Mouse (Mus musculus) kidney, postnatal 0 days (tissue): ENCODE data around the gene Plekhm1. TPM values are rescaled to one million over a fixed set of nuclear protein-coding genes. Genes with fewer than 3 reads are reported as not detected.
A peak's percentile ranks its signal among the peaks of the same experiment; 100 is the strongest.

Experiments used
- ATAC-seq: fragments of 200-750 bp; cut with Nextera tagmentation; replicated peaks from 2 replicates; pipeline ENCODE4 v1.8.0; 2017; ENCODE audit warnings: low read depth, moderate number of reproducible peaks, moderate TSS enrichment, moderate library complexity; ENCODE audit not compliant: low FRiP score
- DNase-seq: peaks from one replicate; pipeline ENCODE4 v3.0.0-alpha.2; 2016; ENCODE audit warnings: low spot score
- H3K27ac ChIP-seq: fragments of 300-500 bp; sonication (generic); 2 replicates; pipeline ENCODE4 v1.5.1; 2014; ENCODE audit warnings: mild to moderate bottlenecking
- H3K27me3 ChIP-seq: fragments of 300-500 bp; sonication (generic); 2 replicates; pipeline ENCODE4 v1.6.1; 2014; ENCODE audit warnings: low read length, mixed read lengths; ENCODE audit not compliant: insufficient read depth
- H3K36me3 ChIP-seq: fragments of 300-500 bp; sonication (generic); 2 replicates; pipeline ENCODE4 v1.6.1; 2014; ENCODE audit warnings: low read length, mixed read lengths; ENCODE audit not compliant: insufficient read depth
- H3K4me1 ChIP-seq: fragments of 300-500 bp; sonication (generic); replicated peaks from 2 replicates; pipeline ENCODE4 v1.6.1; 2014; ENCODE audit warnings: antibody characterized with exemption, low read length, mixed read lengths; ENCODE audit not compliant: insufficient read depth
- H3K4me2 ChIP-seq: fragments of 300-500 bp; sonication (generic); 2 replicates; pipeline ENCODE4 v1.6.1; 2014; ENCODE audit warnings: mild to moderate bottlenecking, low read length, moderate library complexity, mixed read lengths
- H3K4me3 ChIP-seq: fragments of 300-500 bp; sonication (generic); replicated peaks from 2 replicates; pipeline ENCODE4 v1.5.1; 2014; ENCODE audit warnings: low read depth, low read length
- H3K9ac ChIP-seq: fragments of 300-500 bp; sonication (generic); 2 replicates; pipeline ENCODE4 v1.6.1; 2014; ENCODE audit warnings: low read depth, low read length
- H3K9me3 ChIP-seq: fragments of 300-500 bp; sonication (generic); replicated peaks from 2 replicates; pipeline ENCODE4 v1.6.1; 2016; ENCODE audit warnings: low read length, inconsistent platforms, mixed read lengths
- CTCF ChIP-seq: IDR thresholded peaks from 2 replicates; pipeline ENCODE4 v1.5.1; 2016; ENCODE audit warnings: antibody characterized with exemption, low read depth, mild to moderate bottlenecking, moderate library complexity
- WGBS: fragments of 180-500 bp; shearing (Covaris S2); extraction: QIAGEN DNeasy Blood & Tissue Kit; methylation state at CpG from one replicate; pipeline ENCODE4 v1.1.7; 2014; 5-methylcytosine and 5-hydroxymethylcytosine counted together
- polyA plus RNA-seq: library from polyadenylated mRNA; unstranded; fragments of >200 nt; fragmentation: Nextera tagmentation; extraction: Ambion mirVana; gene quantifications from 2 replicates; pipeline ENCODE4 v1.2.1, GENCODE M21; 2015

The Plekhm1 gene
- polyA plus RNA-seq, 1 experiment from 2014 or later: 5.4 TPM

DNA sequence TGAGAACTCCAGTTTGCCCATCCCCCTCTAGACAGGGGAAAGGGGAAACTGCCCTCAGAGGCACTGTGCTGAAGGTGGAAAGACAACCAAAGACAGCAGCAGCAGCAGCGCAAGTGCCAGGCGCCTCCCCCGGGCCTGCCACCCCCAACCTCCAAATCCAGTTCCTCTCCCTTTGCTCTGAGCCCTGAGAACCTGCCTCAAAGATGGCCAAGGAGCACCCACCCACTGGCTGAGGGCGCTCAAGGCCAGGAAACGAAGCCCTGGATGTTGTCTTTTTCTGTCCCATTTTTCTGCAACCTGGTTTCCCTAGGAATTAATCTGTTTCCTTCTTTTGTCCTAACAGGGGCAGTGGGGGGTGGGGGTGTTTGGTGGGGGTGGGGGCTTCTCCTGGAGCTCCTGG lies 48.2 kb downstream of the Plekhm1 start:
- TF ChIP-seq CTCF: no peak
- peak overlapping the region; percentile 85; the same call in 1 of the 2 replicates for H3K27ac ChIP-seq
- WGBS: 46% methylated on average over 5 of the region's 5 CpGs
- H3K4me3 ChIP-seq: no peak overlapping the region
- H3K36me3 ChIP-seq: peaks cover 8% of the 10 kb centered on the region; the same call in 1 of the 2 replicates
- DNase-seq (no peak), ATAC-seq (no peak)
- H3K9me3 ChIP-seq: no peaks in the 10 kb centered on the region
- peaks cover 29% of the 10 kb centered on the region for H3K4me1 ChIP-seq
- no peak overlapping the region; the same call in 1 of the 2 replicates for H3K9ac ChIP-seq
- H3K4me2 ChIP-seq: peak overlapping the region; percentile 84
- H3K27me3 ChIP-seq: 0 out of 2 replicates have a peak, but pooled peaks cover 4% of the 10 kb centered on the region

DNA sequence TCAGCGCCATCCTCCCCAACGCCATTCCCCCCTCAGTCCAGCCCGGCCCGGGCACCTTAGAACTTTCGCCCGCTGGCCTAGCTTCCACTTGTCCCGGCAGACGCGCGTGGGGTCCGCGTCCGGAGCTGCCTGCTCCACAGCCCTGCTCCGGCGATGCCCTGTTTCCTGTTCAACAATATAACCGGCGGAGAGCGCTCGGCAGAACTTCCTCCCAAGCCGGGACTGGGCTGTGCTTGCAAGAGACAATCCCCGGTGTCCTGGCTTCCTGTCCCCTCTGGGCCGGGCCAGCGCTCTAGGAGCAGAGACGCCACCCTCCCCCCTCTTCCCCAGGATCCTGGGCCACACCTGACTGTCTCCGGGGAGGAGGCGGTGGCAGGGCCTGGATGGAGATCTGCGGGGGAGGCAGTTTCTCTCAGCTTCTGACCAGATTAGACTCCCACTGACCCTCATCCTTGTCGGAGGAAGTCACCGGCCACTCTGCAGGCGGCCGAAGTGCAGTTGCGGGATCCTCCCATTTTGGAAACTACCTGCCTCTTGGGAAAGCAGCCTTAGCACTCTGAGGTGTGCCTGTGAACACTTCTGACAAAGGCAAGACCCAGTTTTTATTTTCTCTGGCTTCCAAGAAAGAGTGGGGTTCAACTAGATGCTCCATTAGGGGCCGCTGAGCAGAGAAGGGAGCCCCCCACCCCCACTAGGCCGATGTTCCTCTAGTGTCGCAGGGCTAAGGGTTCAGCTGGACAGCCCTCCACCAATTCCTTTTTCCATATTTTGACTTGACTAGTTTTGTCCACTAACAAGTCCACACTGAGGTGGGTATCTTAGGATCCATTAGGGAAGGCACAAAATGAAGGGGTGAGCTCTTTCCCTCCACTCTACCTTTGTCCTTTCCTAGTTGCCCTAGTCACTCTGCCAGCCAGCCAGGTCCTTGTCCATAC lies 49.0 kb downstream of the Plekhm1 start, which contains the start of gene Arhgap27:
Arhgap27 (minus strand) TSS at position 479 of the 935 bp plus-strand sequence.
- H3K27ac ChIP-seq: peak within 1 kb of the TSS; percentile 85

DNA sequence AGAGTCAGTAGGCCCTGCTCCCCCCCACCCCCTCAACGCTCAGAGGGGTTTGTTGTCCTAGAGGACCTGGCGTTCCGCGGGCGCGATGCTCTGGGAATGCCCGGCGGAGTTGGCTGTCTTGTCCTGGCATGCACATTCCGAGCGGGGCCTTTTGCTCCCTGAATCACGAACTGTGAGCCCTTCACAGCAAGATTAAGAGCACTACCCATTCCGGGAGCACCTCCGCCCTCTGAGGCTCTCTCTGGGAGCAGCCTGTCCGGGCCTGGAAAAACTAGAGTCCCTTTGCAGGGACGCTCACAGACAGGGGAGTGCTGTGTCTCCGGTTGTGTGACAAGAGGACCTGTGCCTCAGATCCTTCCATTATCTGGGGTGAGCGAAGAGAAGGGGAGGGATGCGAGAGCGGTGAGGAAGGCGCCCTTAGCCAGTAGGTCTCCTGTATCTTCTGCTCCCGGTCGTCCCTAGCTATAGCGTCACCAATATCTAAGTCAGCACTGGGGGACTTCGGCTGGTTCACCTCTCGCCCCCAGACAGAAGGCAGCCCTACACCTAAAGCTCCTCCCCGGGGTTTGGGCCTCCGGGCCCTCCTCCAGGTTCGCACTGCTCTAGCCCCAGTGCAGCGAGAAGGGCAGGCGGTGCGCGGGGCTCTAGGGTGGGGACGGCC lies 49.8 kb downstream of the Plekhm1 start:
- no peaks in the 10 kb centered on the region for H3K9me3 ChIP-seq
- whole genome bisulfite sequencing: 1% methylated on average over 33 of the region's 33 CpGs
- peak; percentile 19 for ATAC-seq
- peaks cover 38% of the 10 kb centered on the region for H3K4me1 ChIP-seq
- no peak for TF ChIP-seq CTCF
- peak overlapping the region; percentile 70 for H3K9ac ChIP-seq
- no peak for DNase-seq
- H3K4me3 ChIP-seq: peak overlapping the region; percentile 51
- peak overlapping the region; percentile 84 for H3K4me2 ChIP-seq
- 0 out of 2 replicates have a peak, but pooled peaks cover 4% of the 10 kb centered on the region for H3K27me3 ChIP-seq
- peaks cover under 1% of the 10 kb centered on the region; the same call in 1 of the 2 replicates for H3K36me3 ChIP-seq
- peak overlapping the region; percentile 85 for H3K27ac ChIP-seq

More for the DNA sequence above, 49.0 kb downstream of the Plekhm1 start, which contains the start of gene Arhgap27:
- TF ChIP-seq CTCF: no peak
- Histone ChIP-seq H3K9ac (peak within 1 kb of the TSS; percentile 70), H3K27me3 (0 out of 2 replicates have a peak, but pooled peaks cover 4% of the 10 kb centered on the region), H3K4me2 (peak within 1 kb of the TSS; percentile 84), H3K36me3 (peaks cover 8% of the 10 kb centered on the region; the same call in 1 of the 2 replicates), H3K9me3 (no peaks in the 10 kb centered on the region), H3K4me3 (peak within 1 kb of the TSS; percentile 51), H3K4me1 (peaks cover 36% of the 10 kb centered on the region)
- ATAC-seq: peak; percentile 52
- WGBS: 2% methylated on average over 35 of the region's 35 CpGs
- DNase-seq: peak; percentile 83

DNA sequence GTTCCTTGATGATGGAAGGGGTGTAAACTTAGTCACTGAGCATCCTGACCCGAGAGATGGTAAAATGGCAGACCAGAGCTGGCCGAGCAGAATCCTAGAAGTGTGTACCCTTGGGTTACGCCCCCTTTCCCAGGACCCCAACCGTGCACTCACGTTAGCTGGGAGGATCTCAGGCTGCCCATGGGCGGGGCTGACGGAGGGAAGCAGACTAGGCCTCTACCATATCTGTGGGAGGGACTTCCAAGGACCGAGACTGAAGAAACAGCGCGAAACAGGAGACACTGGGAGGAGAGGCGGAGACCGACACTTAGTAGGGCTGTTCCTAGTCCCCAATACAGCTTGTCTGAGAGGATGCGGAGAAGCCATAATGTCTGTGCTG lies 50.4 kb downstream of the Plekhm1 start:
- peak overlapping the region; percentile 84 for H3K4me2 ChIP-seq
- 0 out of 2 replicates have a peak overlapping the region, but pooled peaks have one; percentile 70 for H3K9ac ChIP-seq
- peak; percentile 63 for DNase-seq
- H3K4me3 ChIP-seq: peak overlapping the region; percentile 51
- 0 out of 2 replicates have a peak, but pooled peaks have one; percentile 31 for ATAC-seq
- 5% methylated on average over 12 of the region's 13 CpGs for WGBS
- H3K27ac ChIP-seq: peak overlapping the region; percentile 85
- no peak for TF ChIP-seq CTCF
- H3K36me3 ChIP-seq: no peaks in the 10 kb centered on the region
- peaks cover 38% of the 10 kb centered on the region for H3K4me1 ChIP-seq
- no peaks in the 10 kb centered on the region for H3K9me3 ChIP-seq
- 0 out of 2 replicates have a peak, but pooled peaks cover 4% of the 10 kb centered on the region for H3K27me3 ChIP-seq

DNA sequence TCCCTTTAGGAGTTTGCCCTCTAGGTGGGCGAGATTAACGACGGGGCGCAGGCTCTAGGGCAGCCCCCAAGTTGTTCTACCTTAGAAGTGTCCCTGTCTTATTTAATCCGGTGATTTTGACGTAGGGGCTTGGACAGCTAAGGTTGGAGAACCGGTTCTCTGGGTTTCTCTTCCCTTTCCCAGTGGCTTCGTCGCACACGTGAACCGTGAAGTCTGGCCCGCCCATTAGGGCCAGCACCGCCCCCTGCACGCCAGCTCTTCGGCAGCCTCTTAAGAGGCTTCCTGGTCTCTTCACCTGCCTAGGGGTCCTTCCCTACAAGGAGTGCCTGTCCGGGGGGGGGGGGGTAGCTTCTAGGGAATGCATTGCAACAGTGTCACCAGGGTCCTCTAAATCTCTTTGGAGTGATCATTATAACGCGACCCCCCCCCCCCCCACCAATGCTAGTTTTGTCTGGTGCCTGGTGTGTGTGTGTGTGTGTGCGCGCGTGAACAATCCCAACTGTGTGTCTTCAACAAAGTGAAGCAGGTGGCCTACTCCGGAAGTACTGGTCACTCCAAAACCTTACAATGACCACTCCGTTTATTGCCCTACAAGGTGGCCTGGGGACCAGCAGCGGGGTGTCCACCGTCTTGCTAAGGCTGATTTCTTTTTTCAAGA lies 51.0 kb downstream of the Plekhm1 start:
- no peak for TF ChIP-seq CTCF
- WGBS: 6% methylated on average over 25 of the region's 25 CpGs

More for the DNA sequence above, 51.0 kb downstream of the Plekhm1 start:
- Histone ChIP-seq H3K9me3 (no peaks in the 10 kb centered on the region), H3K4me2 (peak overlapping the region; percentile 84), H3K4me1 (peaks cover 39% of the 10 kb centered on the region), H3K36me3 (no peaks in the 10 kb centered on the region), H3K4me3 (peak overlapping the region; percentile 51), H3K27ac (peak overlapping the region; percentile 37; the same call in 1 of the 2 replicates), H3K9ac (no peak overlapping the region), H3K27me3 (0 out of 2 replicates have a peak, but pooled peaks cover 4% of the 10 kb centered on the region)
- DNase-seq (peak; percentile 74), ATAC-seq (no peak; the same call in 1 of the 2 replicates)
